Mouse (Mus musculus) frontal cortex, postnatal 14 days (tissue): ENCODE results near the gene Gm28372.

Experiments used
- DNase-seq, 2 experiments: peaks; one replicate each; pipeline ENCODE4 v3.0.0; 2022; ENCODE audit warnings: low spot score in 2 of 2

Gene Gm28372

GRCm38 (mm10) chr2:130451086-130451726, 46.2 kb downstream of the Gm28372 start:
- DNase-seq, result no peak

- no peak for DNase-seq
These were observed 46.7 kb downstream of the Gm28372 start for GRCm38 (mm10) chr2:130451727-130452090.

GRCm38 (mm10) chr2:130452266-130452665, 47.2 kb downstream of the Gm28372 start:
- DNase-seq, result no peak

GRCm38 (mm10) chr2:130453421-130453820, 48.4 kb downstream of the Gm28372 start:
- DNase-seq, result no peak

GRCm38 (mm10) chr2:130454748-130455370, 49.8 kb downstream of the Gm28372 start:
- no peak for DNase-seq
